Mouse (Mus musculus): ENCODE measurements around the gene Ttll11. TPM values are rescaled to one million over a fixed set of nuclear protein-coding genes. Genes with fewer than 3 reads are reported as not detected.

The Ttll11 gene
- total RNA-seq, 2 experiments from 2014 or later: 30.5 to 30.7 TPM

DNA sequence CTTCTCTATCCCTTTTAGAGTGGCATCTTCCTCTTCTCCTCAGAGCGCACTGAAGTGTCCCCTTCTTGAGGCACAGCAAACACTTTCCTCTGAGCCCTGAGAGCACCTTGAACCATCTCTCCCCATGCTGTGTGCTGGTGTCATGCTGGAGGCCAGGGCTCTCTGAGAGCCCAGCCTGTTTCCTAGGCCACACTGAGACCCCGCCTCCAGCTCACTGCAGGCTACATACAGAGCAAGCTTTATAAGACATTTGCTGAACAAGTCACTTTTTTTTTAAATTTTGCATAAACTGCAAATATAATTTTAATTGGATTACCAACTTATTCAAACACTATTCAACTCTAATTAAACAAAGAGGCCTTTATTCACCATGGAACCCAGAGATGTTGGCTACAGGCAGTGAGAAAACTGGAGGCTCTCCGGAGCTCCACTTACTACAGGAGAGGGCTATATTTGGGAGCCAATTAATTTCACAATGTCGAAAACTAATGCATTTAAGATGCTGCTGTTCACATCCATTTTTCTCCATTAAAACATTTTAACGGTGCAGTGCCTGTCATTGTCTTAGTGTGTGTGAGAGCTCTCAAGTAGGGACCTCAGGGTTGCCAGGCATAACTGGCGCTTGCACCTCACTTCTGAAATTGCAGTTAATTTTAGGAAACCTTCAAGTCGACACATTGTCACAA lies 119.9 kb downstream of the Ttll11 start:
- DNase-seq (ENCODE audit: extremely low spot score in 1 of 2, low spot score in 1 of 2): no peak

GRCm38 (mm10) chr2:35858281-35858680 lies 121.4 kb downstream of the Ttll11 start:
- no peak for DNase-seq (ENCODE audit: extremely low spot score in 1 of 2, low spot score in 1 of 2)

DNA sequence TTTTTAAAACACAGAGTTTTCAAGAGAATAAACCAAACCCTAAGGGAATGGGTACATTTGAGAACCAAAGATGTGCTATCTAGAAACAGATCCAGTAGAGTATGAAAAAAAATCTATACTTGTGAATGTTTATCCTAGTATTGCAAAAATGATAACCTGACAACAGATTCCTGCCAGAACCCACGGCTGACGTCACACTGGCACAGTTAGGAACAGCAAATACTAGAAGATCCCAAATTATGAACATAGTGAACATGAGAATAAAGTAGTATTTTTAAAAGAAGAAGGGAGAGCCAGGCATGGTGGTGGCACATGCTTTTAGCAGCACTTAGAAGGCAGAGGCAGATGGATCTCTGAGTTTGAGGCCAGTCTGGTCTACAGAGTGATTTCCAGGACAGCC lies 122.8 kb downstream of the Ttll11 start:
- no peak for DNase-seq (ENCODE audit: extremely low spot score in 1 of 2, low spot score in 1 of 2)

DNA sequence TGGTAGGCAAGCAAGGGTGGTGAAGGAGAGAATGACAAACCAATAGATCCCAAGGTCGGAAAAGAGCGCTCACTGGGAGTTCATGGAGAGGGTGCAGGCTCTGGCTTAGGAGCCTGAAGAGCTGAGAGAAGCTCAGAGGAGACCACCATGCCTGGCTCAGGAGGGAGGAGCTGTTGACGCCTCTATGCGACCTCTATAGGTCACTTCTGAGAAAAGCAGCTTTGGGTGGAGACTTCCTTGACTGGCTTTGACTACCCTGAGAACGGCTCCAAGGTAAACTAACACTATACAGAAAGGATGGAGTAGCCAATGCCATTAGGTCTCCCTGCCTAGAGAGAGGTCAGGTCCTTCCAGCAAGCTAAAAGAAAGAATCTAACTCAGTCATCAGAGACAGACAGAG lies 124.8 kb downstream of the Ttll11 start:
- DNase-seq (ENCODE audit: extremely low spot score in 1 of 2, low spot score in 1 of 2): no peak

DNA sequence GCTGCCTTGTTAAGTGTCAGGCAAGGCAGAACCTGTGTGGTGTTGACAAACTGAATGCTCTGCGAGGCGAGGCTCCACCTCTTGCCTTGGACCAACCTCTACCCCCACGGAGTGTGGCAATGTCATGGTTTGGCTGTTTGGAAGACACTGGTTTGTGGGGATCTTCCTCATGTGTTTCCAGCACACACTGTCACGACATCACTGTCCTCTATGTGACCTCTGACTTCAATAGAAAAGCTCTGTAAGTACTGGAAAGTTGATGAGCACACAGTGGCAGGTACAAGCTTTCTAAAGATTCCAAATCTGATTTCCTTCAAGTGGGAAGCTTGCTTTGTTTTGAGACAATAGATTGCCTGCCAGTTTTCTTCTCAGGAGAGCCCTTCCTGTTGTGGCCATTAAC lies 126.7 kb downstream of the Ttll11 start:
- no peak for DNase-seq (ENCODE audit: extremely low spot score in 1 of 2, low spot score in 1 of 2)

- no peak for DNase-seq (ENCODE audit: extremely low spot score in 1 of 2, low spot score in 1 of 2)
Measured at GRCm38 (mm10) chr2:35852164-35852509, 127.6 kb downstream of the Ttll11 start.

DNA sequence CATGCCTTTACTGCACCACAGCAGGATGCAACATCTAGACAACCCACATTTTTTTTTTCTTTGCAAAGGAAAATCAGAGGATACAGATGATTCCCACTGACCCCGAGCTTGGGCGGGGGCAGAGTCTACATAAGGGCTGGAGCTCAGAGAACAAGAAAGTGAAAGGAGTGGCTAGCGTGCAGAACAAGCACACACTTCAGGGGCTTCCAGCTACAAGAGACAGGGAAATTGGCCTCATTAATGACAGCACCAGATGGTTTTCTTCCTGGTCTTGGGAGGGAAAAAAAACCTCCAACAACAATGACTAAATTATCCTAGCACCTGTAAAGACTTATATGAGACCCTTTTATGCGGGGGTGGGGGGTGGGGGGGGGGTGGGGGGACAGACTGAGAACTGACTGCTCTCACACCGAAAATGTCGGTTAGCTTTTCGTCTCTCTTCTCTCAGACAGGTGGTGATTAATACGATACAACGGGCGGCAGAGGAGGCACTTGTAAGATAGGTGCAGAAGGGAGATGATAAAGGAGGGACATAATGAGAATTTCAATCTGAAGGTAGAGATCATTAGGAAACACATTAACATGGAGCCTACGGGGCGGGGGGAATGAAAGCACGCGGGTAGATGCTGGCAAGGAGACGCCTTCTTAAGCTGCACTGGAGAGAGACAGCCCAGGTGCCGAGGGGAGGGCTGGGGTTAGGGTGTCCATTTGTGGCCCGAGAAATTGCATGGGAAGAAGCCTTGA lies 128.1 kb downstream of the Ttll11 start:
- DNase-seq (ENCODE audit: extremely low spot score in 1 of 2, low spot score in 1 of 2): no peak

DNA sequence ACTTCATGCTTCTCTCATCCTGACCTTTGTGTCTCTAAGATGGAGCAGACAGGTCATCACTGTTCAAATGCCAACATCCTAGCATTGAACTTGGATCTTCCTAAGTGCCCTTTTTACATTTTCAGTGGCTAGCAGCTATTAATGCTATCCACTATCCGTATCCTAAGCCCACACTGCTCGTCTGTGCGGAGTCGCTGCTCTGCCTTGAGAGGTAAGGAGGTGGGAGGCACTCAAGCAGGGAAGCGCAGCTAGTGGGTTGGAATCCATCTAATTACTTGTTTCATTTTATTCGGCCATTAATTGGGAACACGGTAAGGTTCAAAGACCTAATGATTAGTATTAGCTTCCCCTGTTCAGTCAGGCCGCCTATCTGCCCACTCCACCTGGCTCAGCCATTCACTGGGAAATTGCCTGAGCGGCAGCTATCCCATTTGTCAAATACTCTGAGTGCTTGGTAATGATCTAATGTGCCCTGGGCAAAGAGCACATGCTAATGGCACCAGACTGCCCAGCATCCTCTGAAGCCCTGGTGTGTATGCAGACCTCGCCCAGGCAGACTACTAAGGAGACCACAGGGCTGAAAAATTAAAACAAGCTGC lies 130.0 kb downstream of the Ttll11 start:
- no peak for DNase-seq (ENCODE audit: extremely low spot score in 1 of 2, low spot score in 1 of 2)

GRCm38 (mm10) chr2:35845611-35846504 lies 133.9 kb downstream of the Ttll11 start:
- DNase-seq (ENCODE audit: extremely low spot score in 1 of 2, low spot score in 1 of 2): peak; percentile 29 to 36

DNA sequence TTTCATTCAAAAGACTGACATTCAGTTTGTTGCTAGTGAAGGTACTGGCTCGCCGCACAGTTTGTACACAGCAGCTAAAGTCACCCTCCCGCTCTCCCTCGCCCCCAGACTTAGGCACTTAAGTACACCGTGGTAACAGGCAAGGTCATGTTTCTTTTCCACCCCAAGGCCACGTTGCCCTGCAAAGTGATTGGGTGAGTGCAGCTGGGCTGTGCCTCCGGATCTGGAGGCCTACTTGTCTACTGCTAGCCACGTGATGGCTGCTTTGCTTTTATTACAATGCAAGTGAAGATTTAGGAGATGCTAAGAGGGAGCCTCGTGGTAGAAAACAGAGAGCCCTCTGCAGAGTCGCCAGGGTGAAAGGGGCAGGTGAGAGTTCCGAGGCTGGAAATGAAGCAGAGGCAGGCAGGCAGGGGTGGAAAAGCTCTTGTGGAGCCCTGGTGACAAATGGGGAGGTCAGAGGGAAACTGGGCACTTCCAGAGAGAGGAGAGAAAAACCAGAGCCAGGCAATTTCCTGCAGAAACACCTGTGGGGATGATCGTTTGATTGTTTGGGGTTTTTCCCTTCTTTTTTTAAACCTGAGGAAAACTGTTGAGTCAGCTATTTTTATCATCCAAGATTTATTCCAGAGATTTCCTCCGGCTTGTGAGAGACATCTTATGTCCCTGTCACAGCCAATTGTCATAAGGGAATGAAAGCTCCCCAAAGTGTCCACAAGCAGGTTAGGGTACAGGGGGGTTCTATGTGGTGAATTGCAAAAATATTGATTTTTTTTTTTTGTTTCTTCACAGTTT lies 135.6 kb downstream of the Ttll11 start:
- no peak for DNase-seq (ENCODE audit: extremely low spot score in 1 of 2, low spot score in 1 of 2)

DNA sequence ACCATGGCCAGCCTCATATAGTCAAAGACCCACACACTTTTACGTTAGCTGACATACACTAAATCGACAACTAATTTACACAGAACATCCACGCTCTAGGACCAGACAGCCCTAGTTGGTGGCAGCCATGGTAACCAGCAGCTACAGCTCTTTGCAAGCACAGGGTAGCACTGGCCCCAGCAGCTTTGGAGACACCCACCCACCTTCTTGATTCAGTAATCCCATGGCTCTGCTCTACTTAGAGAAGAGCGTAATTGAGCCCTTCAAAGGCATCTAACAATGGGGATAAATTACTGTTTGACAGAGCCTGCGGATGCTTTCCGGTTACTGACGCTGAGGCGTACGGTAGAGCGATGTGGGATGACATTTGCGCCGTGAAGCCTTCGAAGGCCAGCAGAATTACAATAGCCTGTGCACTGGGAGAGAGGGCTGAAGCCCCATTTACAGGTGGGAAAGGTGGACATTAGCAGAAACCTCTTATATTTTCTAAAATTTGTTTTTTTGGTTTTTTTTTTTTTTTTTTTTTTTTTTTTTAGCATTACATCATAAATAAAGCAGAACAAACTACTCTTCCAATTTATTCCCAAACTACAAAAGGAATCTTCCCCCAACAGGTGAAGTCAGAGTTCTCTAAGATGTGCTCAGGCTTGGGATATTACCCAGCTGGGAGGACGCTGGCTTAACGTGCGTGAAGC lies 136.8 kb downstream of the Ttll11 start:
- DNase-seq (ENCODE audit: extremely low spot score in 1 of 2, low spot score in 1 of 2): no peak

DNA sequence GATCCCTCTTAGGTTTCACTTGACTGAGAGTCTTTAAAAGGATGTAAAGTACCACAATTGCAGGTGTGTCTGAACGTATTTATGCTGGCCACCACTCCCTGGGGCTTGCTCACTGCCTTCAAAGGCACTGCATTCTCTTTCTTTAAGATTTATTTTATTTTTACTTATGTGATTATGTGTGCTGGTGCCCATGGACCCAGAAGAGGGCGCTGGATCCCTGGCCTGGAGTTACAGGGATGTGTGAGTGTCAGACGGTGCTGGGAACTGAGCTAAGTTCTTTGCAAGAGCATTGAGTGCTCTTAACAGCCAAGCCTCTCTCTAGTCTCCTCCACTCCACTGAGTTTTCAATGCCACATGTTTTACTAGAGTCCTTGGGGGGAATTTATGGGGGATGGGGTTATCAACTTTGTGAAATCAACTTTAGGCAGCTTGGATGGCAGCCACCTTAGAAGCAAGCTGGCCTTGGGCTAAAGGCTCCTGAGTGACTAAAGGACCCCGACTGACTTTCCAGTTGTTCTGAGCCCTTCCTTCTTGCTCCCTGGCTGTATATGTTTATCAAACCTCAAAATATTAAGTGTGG lies 137.8 kb downstream of the Ttll11 start:
- DNase-seq (ENCODE audit: extremely low spot score in 1 of 2, low spot score in 1 of 2): no peak

DNA sequence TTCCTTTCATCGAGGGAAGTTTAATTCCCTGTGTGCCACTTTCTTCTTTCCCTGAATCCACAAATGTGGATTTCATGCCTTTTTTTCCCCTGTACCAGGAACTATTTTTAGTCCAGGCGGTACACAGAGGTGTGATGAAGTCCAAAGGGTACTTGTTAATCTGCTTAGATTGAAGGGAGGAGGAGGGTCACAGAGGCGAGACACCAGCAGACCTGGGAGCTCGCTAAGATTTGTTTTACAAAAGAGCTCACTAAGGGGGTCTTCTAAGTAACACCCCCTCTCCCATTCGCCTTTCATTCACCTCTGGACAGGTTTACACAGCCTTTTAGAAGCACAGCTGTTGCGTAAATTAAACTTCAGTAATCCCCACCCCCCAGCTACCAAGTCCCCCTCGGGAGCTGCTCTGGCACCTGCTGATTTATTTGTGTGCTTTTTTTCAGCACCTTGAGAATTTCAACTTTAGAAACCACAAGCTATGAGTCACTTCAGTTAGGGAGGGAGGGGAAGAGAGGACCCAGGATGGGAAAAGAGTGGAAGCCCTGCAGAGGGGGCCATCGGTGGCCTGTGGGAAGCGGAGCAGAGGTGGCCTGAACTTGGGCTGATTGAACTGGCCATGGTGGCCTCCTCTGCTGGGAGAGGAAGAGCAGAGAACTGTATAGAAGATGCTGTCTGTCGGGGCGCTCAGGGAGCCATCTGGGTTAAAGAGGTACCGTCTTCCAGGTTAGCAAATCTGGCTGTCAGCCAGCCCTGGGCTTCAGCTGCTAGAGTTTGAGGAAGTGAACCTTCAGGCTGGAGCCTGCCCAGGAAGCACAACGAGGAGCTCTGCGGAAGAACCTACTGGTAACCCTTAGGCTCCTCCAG lies 138.5 kb downstream of the Ttll11 start:
- no peak for DNase-seq (ENCODE audit: extremely low spot score in 1 of 2, low spot score in 1 of 2)

DNA sequence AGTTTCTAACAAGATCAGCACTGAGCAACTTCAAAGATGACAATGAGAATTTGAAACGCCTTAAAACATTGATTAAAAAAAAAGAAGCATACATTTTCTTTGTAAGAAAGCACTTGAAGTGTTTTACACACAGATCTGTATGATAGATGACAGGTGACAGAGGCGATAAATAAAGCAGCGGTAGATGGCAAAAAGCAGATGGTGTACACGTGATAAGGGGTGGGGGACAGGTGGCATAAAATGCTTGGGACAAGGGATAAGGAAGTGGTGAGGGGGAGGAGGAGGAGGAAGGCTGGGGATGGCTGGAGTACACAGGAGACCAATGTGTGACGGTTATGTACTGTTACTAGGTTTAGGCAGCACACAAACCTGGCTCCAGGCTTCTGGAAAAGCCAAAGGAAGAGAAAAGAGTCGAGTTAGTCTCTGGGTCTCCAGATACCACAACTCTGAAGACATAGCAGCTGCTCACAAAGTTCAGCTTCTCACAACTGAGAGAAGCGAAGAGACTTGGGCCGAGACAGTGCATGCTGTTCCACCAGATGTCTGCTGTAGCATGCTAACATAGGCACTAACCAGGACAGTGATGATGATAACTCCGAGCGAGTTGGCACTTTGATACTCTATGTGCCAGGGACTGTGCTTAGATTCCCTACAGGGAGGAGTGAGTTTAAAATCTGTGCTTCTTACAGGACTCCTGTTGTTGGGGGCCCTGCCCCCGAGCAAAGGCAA lies 140.8 kb downstream of the Ttll11 start:
- DNase-seq (ENCODE audit: extremely low spot score in 1 of 2, low spot score in 1 of 2): no peak

- no peak for DNase-seq (ENCODE audit: extremely low spot score in 1 of 2, low spot score in 1 of 2)
Measured at GRCm38 (mm10) chr2:35834198-35834913, 145.4 kb downstream of the Ttll11 start.

DNA sequence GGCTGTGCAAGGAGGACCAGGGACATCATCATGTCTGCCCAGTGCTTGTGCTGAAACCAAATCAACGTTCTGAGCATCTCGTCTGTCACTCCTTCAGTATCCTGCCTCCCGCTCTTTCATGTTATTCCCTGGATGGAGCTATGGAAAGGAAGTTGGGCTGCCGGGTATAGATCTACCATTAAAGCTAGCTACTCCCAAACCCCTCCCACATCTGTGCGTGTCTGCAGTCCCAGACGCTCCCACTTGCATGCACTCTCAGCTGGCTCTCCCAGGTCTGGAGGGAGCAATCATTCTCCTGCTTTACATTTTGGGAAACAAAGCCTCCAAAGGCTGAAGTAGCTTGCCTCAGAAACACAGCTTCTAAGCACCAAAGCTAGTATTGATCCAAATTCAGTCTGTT lies 146.2 kb downstream of the Ttll11 start:
- no peak for DNase-seq (ENCODE audit: extremely low spot score in 1 of 2, low spot score in 1 of 2)

Data from layer of hippocampus, postnatal 25 days (tissue).